Mouse (Mus musculus): ENCODE data around the gene Atp6v1c2. TPM values are rescaled to one million over a fixed set of nuclear protein-coding genes. Genes with fewer than 3 reads are reported as not detected.

Gene Atp6v1c2
- polyA plus RNA-seq, 1 experiment from 2014 or later: 0.62 TPM

DNA sequence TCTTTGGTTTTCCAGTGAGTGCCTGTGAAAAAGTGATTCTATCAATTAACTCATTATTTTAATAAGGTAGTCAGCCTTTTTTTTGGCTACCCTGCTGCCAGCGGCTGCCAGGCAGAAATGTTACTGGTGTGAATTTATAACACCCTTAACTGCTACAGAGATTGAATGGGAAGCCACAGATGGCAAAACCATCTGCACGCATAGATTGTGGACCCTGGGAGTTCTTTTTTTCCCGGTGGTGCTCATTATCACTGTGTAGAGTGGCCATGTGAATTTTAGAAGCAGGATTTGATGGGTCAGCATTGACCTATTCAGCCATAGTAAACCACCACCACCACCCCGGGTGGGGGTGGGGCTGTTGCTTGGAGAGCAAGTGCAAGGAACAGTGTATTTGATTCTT lies 61.8 kb downstream of the Atp6v1c2 start:
- 10% methylated on average over 4 of the region's 4 CpGs for WGBS
- Histone ChIP-seq H3K4me3 (replicated peaks) (peak overlapping the region; percentile 88), H3K4me1 (replicated peaks) (peaks cover 49% of the 10 kb centered on the region), H3K4me2 (replicated peaks) (peak overlapping the region; percentile 67), H3K36me3 (peaks cover 33% of the 10 kb centered on the region), H3K27me3 (no peaks in the 10 kb centered on the region), H3K9me3 (no peaks in the 10 kb centered on the region), H3K9ac (replicated peaks) (peak overlapping the region; percentile 90), H3K27ac (no peak overlapping the region)
- ATAC-seq: no peak

DNA sequence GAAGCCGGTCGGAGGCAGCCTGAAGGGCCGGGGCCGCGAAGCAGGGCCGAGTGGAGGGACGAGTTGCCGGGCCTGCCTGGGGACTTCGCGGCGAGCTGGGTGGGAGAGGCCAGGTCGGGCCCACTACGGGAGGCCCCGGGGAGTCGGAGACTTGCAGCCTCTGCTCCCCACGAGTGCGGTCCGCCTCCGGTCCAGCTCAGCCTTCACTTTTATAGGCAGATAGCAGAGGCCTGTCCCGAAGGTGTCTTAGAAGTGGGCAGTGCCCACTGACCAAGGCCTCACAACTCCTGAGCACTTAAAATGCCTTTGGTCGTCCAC lies 62.5 kb downstream of the Atp6v1c2 start:
- H3K4me3 ChIP-seq (replicated peaks): peak overlapping the region; percentile 88
- H3K9me3 ChIP-seq: no peaks in the 10 kb centered on the region
- H3K4me2 ChIP-seq (replicated peaks): peak overlapping the region; percentile 67
- peak overlapping the region; percentile 90 for H3K9ac ChIP-seq (replicated peaks)
- WGBS: under 1% methylated on average over 21 of the region's 21 CpGs
- H3K4me1 ChIP-seq (replicated peaks): peaks cover 43% of the 10 kb centered on the region
- H3K27me3 ChIP-seq: no peaks in the 10 kb centered on the region
- peak overlapping the region; percentile 81 for H3K27ac ChIP-seq
- ATAC-seq: no peak
- peaks cover 26% of the 10 kb centered on the region for H3K36me3 ChIP-seq

DNA sequence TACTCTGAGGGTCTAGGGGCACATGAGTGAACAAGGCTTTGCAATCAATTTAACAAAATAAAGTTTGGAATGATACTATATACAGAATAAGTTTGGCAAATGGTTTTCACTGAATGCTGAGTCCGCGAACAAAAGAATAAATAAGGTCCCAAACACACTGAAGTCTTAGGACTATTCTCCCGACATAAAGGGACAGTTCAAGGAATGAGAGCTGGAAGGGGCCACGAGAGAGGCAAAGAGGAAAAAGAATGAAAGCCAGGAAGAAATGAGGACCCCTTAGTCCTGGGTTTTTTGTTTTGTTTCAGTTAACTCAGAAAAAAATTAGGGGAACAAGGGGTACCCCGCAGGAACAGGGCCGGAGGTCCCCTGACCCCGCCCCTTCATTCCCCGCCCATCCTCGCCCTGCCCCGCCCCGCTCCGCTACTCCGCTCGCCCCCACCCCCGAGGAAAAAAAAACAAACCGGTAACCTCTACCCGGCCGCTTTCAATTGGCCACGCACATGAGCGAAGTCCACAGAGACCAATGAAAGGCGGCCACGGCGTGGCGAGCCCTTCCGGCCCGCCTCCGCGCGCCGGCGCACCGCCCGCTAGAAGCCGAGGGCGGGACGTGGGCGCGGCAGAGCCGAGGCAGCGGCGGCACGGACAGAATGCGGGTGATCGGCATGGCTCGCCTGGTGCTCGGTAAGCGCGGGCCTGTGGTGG lies 63.0 kb downstream of the Atp6v1c2 start, which contains the start of gene Pdia6:
TSS of gene Pdia6 (plus strand) at position 575 of the 702 bp plus-strand sequence.
- Histone ChIP-seq H3K4me3 (replicated peaks) (peak within 1 kb of the TSS; percentile 88), H3K27me3 (no peaks in the 10 kb centered on the region), H3K9me3 (no peaks in the 10 kb centered on the region), H3K9ac (replicated peaks) (peak within 1 kb of the TSS; percentile 90), H3K4me2 (replicated peaks) (peak within 1 kb of the TSS; percentile 67), H3K4me1 (replicated peaks) (peaks cover 39% of the 10 kb centered on the region), H3K36me3 (peaks cover 21% of the 10 kb centered on the region), H3K27ac (peak within 1 kb of the TSS; percentile 81)
- peak; percentile 100 for ATAC-seq
- WGBS: under 1% methylated on average over 48 of the region's 48 CpGs

DNA sequence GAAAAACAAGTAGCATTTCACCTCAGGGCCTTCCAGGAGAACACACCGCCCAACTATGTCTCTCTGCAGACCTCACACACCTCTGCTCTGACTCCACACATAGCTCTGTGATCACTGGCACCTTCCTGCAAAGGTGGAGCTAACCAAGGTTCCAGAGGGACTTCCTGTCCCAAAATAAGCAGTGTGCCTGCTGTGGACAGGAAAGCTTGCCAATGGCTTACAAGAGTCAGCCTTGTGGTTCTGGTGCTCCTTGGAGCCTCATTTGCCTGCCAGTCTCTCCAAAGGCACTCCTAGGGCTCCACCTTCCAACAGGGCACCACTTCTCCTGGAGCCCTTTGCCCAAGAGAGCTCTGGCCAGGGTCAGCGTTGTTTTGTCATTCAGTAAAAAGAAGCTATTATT lies 64.3 kb downstream of the Atp6v1c2 start:
- no peak for ATAC-seq
- peaks cover 30% of the 10 kb centered on the region for H3K4me1 ChIP-seq (replicated peaks)
- 96% methylated on average over 2 of the region's 2 CpGs for WGBS

DNA sequence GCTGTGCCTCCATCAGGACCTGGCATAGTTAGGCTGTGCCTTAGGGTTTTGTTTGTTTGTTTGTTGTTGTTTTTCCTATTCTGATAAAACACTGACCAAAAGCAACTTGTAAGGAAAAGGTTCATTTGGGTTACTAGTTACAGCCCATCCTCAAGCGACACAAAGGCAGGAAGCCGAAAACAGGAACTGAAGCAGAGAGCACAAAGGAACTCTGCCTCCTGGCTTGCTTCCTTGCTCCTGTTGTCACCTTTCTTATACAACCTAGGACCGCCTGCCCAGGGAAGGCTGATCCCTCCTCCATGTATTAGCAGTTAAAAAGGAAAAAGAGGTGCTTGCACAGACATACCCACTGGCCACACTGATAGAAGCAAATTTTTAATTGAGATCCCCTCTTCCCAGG lies 65.3 kb downstream of the Atp6v1c2 start:
- 81% methylated on average over 3 of the region's 3 CpGs for WGBS
- Histone ChIP-seq H3K4me1 (replicated peaks) (peaks cover 22% of the 10 kb centered on the region), H3K27me3 (no peaks in the 10 kb centered on the region), H3K4me3 (replicated peaks) (no peak overlapping the region), H3K27ac (no peak overlapping the region), H3K9ac (replicated peaks) (no peak overlapping the region), H3K36me3 (peaks cover 2% of the 10 kb centered on the region; the same call in 1 of the 2 replicates), H3K9me3 (no peaks in the 10 kb centered on the region), H3K4me2 (replicated peaks) (no peak overlapping the region)
- ATAC-seq: no peak

More for the DNA sequence above, 64.3 kb downstream of the Atp6v1c2 start:
- H3K9me3 ChIP-seq: no peaks in the 10 kb centered on the region
- no peaks in the 10 kb centered on the region for H3K27me3 ChIP-seq
- no peak overlapping the region for H3K4me3 ChIP-seq (replicated peaks)
- H3K27ac ChIP-seq: no peak overlapping the region
- H3K9ac ChIP-seq (replicated peaks): no peak overlapping the region
- peaks cover 9% of the 10 kb centered on the region; the same call in 1 of the 2 replicates for H3K36me3 ChIP-seq
- H3K4me2 ChIP-seq (replicated peaks): no peak overlapping the region

DNA sequence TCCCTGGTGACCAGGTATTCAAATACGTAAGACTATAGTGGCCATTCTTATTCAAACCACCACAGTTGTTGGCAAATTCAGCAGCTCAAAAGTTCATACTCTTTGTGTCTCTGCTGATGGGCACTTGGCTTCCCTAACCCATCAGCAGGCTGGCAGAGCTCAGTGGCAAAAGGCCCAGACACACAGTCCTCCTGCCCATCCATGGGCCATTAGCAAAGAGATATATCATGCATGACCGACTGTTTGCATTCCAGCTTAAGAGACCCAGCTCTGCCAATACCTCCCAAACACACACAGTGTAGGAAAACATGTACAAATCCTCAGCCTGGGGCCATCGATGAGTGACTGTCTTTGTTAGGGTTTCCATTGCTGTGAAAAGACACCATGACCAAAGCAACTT lies 68.2 kb downstream of the Atp6v1c2 start:
- H3K4me1 ChIP-seq (replicated peaks): peaks cover 4% of the 10 kb centered on the region; the same call in 1 of the 2 replicates
- WGBS: 90% methylated on average over 3 of the region's 3 CpGs
- H3K9ac ChIP-seq (replicated peaks): no peak overlapping the region
- no peak overlapping the region for H3K27ac ChIP-seq
- 0 out of 2 replicates have a peak, but pooled peaks cover 3% of the 10 kb centered on the region for H3K27me3 ChIP-seq
- H3K36me3 ChIP-seq: no peaks in the 10 kb centered on the region
- no peak for ATAC-seq
- H3K4me2 ChIP-seq (replicated peaks): no peak overlapping the region
- H3K4me3 ChIP-seq (replicated peaks): no peak overlapping the region
- H3K9me3 ChIP-seq: no peaks in the 10 kb centered on the region

DNA sequence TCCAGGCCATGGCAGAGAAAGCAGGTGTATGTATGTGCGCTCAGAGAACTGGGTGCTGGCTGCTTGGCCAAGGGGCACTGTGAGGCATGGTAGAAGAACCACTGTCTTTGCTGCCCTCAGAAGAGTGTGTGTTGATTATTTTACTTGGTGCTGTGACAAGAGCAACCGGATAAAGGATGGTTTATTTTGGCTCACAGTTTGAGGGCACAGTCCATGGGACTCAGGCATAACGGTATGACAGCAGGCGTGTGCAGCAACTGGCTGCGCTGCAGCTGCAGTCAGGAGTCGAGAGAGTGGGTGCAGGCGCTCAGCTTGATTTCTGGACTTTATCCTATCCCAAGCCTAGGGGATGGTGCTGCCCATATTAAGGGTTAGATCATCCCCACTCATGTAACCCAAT lies 70.7 kb downstream of the Atp6v1c2 start:
- WGBS: 95% methylated on average over 7 of the region's 7 CpGs

DNA sequence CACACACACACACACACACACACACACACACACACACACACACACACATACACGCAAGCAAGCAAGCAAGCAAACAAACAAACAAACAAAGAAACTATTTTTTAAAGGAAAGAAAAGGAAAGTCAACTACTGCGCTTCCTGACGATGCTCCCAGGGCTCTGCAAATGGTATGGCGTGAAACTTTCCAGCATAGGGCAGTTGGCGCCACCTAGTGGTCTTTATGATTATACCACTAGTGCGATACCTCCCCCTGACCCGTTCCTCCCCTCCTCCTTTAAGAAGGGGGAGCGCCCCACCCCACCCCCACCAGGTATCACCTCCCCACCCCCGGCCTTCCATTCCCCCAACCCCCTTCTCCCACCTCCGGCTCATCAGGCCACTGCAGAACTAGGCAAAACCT lies 72.3 kb downstream of the Atp6v1c2 start:
- Histone ChIP-seq H3K9me3 (no peaks in the 10 kb centered on the region), H3K4me3 (replicated peaks) (no peak overlapping the region), H3K9ac (replicated peaks) (no peak overlapping the region), H3K27ac (no peak overlapping the region), H3K4me2 (replicated peaks) (no peak overlapping the region), H3K4me1 (replicated peaks) (peaks cover 10% of the 10 kb centered on the region), H3K36me3 (no peaks in the 10 kb centered on the region), H3K27me3 (0 out of 2 replicates have a peak, but pooled peaks cover 3% of the 10 kb centered on the region)
- ATAC-seq: 0 out of 2 replicates have a peak, but pooled peaks have one; percentile 43
- WGBS: 3% methylated on average over 10 of the region's 10 CpGs

More for the DNA sequence above, 70.7 kb downstream of the Atp6v1c2 start:
- Histone ChIP-seq H3K4me1 (replicated peaks) (peaks cover 7% of the 10 kb centered on the region), H3K27ac (no peak overlapping the region), H3K9me3 (no peaks in the 10 kb centered on the region), H3K36me3 (no peaks in the 10 kb centered on the region), H3K9ac (replicated peaks) (no peak overlapping the region), H3K4me3 (replicated peaks) (no peak overlapping the region), H3K4me2 (replicated peaks) (no peak overlapping the region), H3K27me3 (0 out of 2 replicates have a peak, but pooled peaks cover 3% of the 10 kb centered on the region)
- no peak for ATAC-seq

DNA sequence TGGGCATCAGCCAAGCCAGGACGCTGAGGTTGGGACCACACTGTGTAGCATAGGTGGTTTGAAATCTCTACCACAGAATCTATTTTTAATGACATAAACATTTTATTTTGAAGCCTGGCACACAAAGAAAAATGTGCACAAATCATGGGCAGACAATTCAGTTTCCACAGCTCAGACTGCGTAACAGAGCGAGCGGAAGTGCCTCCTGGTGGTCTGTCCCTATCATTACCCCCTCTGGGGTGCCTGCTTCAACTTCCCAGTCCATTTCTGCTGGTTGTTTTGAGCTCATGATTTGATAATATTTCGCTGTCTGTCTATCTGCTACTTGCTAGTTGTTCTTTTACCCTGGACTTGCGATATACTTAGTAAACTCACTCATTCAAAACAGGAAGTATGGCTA lies 73.6 kb downstream of the Atp6v1c2 start:
- no peak for ATAC-seq

DNA sequence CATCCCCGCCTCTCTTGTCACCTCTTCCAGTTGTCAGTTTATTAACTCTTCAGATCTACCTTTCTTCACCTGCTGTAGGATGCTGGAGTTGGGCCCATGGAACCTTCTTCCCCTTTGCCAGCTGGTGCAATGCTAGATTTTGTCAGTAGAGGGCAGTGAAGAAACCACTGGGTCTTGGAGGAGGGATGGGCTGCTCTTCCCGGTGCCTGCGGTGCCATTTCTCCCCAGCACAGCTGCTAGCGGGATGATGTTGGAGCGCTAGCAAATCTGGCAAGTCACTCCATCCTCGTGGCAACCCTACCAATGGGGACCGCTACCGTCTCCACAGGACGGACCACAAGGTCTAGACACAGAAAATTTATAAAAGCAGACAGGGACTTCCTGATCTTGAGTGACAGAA lies 76.1 kb downstream of the Atp6v1c2 start:
- Histone ChIP-seq H3K4me3 (replicated peaks) (peak overlapping the region; percentile 19), H3K27ac (no peak overlapping the region), H3K9me3 (no peaks in the 10 kb centered on the region), H3K4me2 (replicated peaks) (peak overlapping the region; percentile 51), H3K36me3 (no peaks in the 10 kb centered on the region), H3K9ac (replicated peaks) (peak overlapping the region; percentile 21), H3K27me3 (0 out of 2 replicates have a peak, but pooled peaks cover 3% of the 10 kb centered on the region), H3K4me1 (replicated peaks) (peaks cover 10% of the 10 kb centered on the region)
- ATAC-seq: peak; percentile 80
- 15% methylated on average over 9 of the region's 9 CpGs for WGBS

More for the DNA sequence above, 73.6 kb downstream of the Atp6v1c2 start:
- Histone ChIP-seq H3K36me3 (no peaks in the 10 kb centered on the region), H3K27me3 (0 out of 2 replicates have a peak, but pooled peaks cover 3% of the 10 kb centered on the region), H3K4me2 (replicated peaks) (no peak overlapping the region), H3K9ac (replicated peaks) (no peak overlapping the region), H3K4me3 (replicated peaks) (no peak overlapping the region), H3K9me3 (no peaks in the 10 kb centered on the region), H3K4me1 (replicated peaks) (peaks cover 10% of the 10 kb centered on the region), H3K27ac (no peak overlapping the region)
- WGBS: 88% methylated on average over 6 of the region's 6 CpGs

DNA sequence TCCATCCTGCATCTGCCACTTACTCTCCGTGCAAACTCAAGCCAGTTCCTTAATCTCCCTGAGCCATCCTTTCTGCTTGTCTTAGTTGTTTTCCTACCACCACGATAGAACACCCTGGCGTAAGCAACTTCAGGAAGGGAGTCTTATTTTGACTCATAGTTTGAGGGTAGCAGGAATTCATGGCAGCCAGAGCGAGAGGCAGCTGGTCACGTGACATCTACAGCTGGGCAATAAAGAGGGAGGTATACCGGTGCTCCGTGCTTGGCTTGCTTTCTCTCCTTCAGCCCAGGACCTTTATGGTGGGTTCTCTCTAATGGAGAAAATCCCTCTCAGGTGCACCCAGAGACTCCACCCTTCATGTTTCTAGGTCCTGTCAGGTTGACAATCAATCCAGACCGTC lies 78.2 kb downstream of the Atp6v1c2 start:
- Histone ChIP-seq H3K27ac (no peak overlapping the region), H3K4me3 (replicated peaks) (no peak overlapping the region), H3K9me3 (no peaks in the 10 kb centered on the region), H3K27me3 (no peaks in the 10 kb centered on the region), H3K36me3 (no peaks in the 10 kb centered on the region), H3K9ac (replicated peaks) (no peak overlapping the region), H3K4me2 (replicated peaks) (no peak overlapping the region), H3K4me1 (replicated peaks) (peaks cover 10% of the 10 kb centered on the region)
- ATAC-seq: no peak
- 86% methylated on average over 8 of the region's 8 CpGs for WGBS

DNA sequence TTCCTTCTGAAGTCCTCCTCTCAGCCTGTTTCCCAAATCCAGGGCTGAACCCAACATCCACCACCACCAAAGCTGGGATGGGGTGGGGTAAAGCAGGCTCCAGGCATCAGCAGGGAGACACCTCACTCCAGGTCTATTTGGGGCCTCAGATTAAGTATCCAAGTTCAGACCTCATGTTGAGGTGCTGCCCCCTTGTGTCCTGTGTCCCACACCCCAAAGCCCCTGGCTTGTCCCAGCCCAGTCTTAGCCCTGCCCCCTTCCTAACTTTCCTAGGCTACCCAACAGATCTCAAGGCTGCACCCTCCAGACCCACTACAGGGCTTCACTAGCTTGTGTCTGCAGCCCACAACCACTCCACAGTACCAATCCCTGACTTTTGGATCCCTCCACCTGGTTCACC lies 87.1 kb downstream of the Atp6v1c2 start:
- Histone ChIP-seq H3K9ac (replicated peaks) (no peak overlapping the region), H3K4me1 (replicated peaks) (no peaks in the 10 kb centered on the region; the same call in 1 of the 2 replicates), H3K9me3 (no peaks in the 10 kb centered on the region), H3K4me3 (replicated peaks) (no peak overlapping the region), H3K27ac (no peak overlapping the region), H3K4me2 (replicated peaks) (no peak overlapping the region), H3K27me3 (no peaks in the 10 kb centered on the region), H3K36me3 (no peaks in the 10 kb centered on the region)
- no peak for ATAC-seq
